Mouse (Mus musculus) CD8-positive naive resting alpha-beta T cell, adult 2 months (primary cell): ENCODE results near the gene Errfi1.
"Not testable (repeated sequence)": the region's sequence is repeated elsewhere in the genome, so short reads cannot be mapped to it uniquely, and the experiment has no call there.

Experiments used
- DNase-seq, 2 experiments: peaks; one replicate each; pipeline ENCODE4 v3.0.0; 2022; ENCODE audit warnings: low read depth in 2 of 2, low spot score in 2 of 2

The Errfi1 gene

DNA sequence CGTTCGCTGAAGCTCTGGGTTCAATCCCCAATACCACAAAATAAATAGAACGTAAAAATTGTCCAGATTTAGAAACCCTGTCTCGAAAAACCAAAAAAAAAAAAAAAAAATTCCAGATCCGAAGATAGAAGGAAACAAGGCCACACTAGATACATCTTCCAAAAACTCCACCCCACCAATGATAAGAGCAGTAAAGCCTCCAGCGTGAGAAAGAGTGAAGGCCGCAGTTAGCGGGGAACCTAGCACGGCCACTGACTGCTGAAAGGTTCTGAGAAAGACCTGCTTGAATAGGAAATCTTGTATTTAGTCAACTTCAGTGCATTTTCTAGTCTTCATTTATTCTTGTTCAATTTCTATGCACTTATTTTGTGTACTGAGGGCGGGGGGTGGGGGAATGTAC is 21.7 kb downstream of the Errfi1 start:
- no peak for DNase-seq

DNA sequence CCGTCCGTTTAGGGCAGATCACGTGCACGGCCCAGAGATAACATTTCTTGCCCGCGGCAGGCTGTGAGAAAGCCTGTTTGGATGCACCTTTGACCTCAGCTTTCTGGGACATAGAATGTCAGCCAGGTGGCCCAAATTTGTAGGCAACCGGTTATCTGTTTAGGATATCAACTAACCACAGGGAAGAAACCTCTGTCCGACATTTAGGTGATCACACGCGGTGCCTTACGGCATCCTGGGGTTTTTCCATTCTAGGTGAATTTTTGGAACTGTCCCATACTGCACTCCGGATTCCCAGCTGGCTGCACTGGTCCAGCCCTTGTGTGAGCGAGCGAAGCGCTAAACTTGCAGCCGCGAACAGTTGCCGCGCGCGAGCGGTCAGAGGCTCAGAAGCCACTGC is 25.9 kb downstream of the Errfi1 start:
- no peak for DNase-seq

DNA sequence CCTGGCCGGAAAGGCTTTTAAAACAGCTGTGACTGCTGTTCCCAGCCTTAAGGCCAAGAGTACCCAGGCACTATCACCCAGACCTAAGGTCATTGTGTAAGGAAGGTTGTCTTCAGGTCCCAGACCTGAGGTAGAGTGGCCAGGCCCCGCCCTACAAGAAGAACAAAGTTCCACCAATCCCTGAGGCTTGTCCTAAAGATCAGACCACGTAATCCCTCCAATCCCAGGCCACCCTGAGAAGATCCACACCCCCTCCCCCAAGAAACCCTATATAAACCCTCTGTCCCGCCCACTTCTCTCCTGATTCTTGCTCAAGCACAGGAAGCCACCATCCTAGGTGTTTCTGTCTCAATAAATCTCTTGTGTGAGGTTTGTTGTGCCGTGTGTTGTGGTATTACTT is 26.6 kb downstream of the Errfi1 start:
- no peak for DNase-seq

GRCm38 (mm10) chr4:150882632-150883031 is 28.9 kb downstream of the Errfi1 start:
- DNase-seq: no peak

DNA sequence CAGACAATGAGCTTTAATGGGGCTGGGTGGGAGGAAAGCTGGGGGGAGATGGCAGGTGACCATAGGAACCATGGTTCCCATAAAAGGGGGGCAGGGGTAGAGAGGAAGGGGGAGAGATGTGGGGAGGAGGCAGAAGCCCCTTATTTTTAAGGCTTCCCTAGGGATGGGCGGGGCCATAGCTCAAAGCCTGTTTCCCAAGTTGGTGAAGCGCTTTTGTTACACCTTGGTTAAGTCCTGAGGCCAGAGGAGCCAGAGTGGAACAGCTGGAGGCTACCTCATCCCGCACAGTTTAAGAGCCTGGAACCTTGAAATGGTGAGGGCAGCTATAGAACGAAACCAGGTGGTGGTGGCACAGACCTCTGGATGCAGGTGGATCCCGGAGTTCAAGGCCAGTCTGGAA is 34.2 kb downstream of the Errfi1 start:
- no peak for DNase-seq

DNA sequence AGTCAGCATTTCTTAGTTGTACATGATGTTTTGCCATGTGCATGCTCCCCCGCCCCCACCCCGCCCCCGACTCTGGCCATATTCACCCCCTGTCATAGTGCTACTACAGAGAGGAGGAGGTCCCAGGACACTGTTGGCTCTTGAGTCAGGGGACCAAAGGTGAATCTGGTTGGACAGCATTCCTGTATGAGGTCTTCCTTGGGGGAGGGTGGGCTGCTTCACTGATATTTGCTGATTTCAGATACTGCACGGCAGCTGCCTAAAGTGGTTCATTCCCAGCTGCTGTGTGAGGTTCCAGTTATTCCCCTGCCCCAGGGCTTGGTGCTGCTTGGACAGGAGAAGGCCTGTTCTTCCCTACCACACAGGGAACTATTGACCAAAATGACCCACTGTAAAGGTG is 34.8 kb downstream of the Errfi1 start:
- DNase-seq: no peak

DNA sequence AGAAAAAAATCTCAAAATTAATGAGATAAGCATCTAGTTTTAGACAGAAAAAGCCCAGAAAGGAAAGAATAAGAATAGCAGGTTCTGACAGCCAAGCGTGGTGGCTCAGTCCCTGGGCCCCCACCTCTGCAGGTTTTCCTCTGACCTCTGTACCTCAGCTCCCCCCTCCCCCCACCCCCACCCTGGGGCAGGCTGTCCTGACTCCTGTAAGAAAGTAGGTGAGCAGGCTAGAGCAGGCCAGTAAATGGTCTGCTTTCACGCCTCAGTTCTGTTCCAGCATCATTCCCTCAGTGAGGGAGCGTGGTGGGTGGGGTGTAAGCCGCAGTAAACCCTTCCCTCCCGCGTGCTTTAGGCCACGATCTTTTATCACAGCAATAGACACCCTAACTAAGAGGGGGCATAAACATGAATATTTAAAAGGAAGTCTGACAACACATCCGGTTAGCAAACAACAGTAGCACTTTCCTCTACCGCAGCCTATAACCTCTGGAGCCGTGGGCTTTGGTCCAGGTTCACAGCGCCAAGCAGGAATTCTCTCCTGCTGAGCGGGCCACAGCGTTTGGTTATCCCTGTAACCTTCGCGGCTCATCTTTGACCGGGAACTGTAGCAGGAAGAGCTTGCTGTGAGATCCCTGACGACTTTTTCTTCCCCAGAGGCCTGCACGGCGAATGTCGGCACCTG is 35.7 kb downstream of the Errfi1 start:
- DNase-seq: no peak

- no peak for DNase-seq
These were observed 36.2 kb downstream of the Errfi1 start for GRCm38 (mm10) chr4:150889955-150890315.

GRCm38 (mm10) chr4:150891308-150891707 is 37.6 kb downstream of the Errfi1 start:
- DNase-seq: no peak

DNA sequence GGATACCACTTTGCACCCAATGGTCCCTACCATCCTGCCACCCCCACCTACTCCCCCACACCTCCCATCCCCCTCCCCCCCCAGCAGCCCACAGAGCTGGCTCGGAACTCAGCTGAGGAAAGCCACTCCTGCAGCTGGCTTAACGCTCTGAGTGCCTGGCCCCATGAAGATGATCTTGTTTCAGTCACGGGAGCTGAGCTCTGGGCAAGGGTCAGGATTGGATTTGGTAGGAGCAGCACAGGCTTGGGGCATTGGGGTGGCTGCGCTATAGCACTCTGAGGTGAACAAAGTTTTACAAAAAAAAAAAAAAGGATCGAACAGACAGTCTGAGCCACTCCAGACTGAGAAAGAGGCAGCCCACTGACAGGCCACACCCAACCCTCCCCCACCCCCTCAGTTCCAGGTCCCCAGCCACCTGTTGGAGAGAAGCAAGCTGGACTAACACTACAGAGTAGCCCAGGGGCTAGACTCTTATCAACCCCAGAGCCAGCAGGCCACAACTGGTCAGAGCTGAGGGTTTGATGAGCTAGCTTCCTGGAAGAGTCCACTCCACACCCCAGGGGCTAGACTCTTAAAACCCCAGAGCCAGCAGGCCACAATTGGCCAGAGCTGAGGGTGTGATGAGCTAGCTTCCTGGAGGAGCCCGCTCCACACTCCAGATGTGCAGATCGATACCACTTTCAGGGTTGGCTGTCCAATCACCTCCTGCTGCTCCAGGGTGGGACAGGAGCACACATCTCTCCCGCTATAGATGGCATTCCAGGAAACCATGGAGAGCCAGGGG is 41.2 kb downstream of the Errfi1 start:
- DNase-seq: no peak

DNA sequence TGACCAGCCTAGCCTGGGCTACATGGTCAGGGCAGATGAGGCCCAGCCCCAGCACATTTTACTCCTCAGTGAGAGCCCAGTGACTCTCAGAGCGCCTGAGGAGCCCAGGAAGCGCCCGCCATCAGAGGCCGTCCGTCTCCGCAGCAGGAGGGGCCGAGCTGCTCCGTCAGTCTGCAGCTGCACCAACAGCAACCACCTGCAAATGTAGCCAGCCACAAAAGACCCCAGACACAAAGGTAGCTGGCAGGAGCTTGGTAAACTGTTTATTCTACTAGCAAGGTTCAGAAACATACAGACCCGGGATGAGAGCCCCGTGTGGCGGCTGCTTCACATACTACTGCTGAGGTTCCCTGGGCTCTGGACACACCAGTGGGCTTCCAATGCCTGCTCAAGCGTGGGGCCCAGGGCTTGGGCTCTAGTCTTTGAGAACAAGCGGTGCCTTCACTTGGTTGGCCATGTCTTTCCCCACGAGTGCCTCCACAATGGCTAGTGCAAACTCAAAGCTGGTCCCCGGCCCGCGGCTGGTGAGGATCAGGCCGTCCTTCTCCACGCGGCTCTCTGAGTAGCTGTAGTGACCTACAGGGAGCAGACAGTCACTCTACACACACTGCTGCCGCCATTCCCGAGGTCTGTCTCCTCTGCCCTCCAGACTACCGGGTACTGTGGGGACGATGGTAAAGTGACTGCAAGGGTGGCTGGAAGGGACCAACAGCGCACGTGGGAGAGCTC is 43.3 kb downstream of the Errfi1 start:
- no peak for DNase-seq

- peak; percentile 63 to 76 for DNase-seq
These were observed 45.1 kb downstream of the Errfi1 start for GRCm38 (mm10) chr4:150898716-150899365.

DNA sequence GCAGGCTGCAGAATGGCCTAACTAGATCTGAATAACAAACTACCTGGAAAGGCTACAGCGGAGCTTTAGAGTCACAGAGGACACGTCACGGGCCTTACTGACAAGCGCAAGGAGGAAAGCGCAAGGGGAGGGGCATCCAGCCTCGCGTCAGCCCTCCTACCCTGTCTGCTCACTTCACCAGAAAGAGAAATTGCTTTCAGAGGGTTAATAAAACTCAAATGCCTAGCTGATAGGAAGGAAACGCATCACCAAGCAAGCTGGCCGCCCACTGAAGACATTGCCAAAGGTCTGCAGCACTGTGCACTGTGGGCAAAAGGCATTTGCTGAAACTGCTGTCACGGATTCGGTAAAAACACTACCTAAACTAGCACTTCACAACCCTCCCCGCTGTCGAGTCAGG is 46.8 kb downstream of the Errfi1 start:
- DNase-seq: no peak

GRCm38 (mm10) chr4:150901651-150902050 is 47.9 kb downstream of the Errfi1 start:
- peak; percentile 68 to 77 for DNase-seq

GRCm38 (mm10) chr4:150902062-150902461 is 48.3 kb downstream of the Errfi1 start:
- DNase-seq: no peak

- peak; percentile 46 to 51 for DNase-seq
These were observed 49.5 kb downstream of the Errfi1 start for GRCm38 (mm10) chr4:150903091-150903742.

DNA sequence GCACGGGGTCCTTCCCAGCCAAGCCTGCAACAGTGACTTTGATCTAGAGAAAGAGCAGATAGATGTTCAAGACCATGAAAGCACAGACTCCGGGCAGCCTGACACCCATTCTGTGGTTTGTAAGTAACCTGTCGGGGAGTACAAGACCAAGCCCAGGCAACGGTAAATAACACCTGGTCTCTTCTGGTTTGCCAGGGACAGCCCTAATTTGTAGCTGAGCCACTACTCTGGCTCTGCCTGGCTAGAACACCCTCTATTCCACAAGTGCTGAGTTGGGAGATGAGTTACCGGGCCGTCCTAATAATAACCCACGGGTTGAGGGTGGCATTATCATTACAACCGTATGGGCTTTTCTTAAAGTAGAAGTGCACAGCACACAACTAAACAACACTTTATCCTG is 53.4 kb downstream of the Errfi1 start:
- DNase-seq: no peak

DNA sequence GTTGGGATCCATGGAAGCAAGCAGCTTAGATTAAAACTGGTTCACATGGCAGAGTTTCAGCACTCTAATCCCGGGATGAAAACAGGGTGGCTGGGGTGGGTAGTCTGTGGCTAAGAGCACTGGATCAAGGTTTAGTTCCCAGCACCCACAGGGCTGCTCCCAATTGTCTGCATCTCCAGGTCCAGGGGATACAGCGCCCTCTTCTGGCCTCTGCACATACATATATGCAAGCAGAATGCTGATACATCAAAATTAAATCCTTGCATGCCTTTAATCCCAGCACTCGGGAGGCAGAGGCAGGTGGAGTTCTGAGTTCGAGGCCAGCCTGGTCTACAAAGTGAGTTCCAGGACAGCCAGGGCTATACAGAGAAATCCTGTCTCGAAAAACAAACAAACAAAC is 54.8 kb downstream of the Errfi1 start:
- DNase-seq: not testable (repeated sequence)

DNA sequence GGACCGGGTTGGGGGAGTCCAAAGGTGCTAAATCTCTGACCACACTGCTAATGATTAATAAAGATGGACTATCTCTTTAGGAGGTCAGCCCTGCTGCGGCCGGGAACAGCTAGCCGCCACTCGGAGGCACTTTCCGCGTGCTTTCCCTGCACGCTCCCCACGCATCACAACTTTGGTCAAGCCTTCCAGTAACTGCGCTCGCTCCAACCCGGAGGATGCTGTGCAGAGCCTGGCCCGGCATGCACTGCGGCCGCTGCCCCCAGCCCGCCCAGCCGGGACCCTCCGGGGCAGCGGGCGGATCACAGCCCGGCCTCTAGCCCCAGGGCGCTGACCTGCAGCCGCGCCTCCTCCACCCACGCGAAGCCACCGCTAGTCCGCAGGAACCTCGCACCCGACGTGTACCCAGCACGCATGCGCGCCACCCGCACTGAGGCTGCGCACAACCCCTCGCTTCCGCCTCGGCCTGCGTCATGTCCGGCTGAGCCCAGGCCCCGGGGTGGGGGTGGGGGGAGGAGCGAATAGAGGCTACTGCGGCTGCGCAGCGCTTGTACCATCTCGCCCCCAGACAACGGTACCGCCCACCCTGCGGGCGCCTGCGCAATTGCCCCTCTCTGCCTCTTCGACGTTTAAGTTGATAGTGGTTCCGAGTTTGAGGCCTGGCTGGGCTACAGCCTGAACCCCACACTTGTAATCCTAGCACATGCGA is 55.9 kb downstream of the Errfi1 start:
- DNase-seq: peak; percentile 97 to 98

- no peak for DNase-seq
These were observed 56.6 kb downstream of the Errfi1 start for GRCm38 (mm10) chr4:150910164-150910951.
